Mouse (Mus musculus) cerebellum, adult 8-10 months (tissue): ENCODE data around the gene Aldoc.

ENCODE experiments used
- DNase-seq: peaks from one replicate; pipeline ENCODE4 v3.0.0; 2022

Aldoc gene

DNA sequence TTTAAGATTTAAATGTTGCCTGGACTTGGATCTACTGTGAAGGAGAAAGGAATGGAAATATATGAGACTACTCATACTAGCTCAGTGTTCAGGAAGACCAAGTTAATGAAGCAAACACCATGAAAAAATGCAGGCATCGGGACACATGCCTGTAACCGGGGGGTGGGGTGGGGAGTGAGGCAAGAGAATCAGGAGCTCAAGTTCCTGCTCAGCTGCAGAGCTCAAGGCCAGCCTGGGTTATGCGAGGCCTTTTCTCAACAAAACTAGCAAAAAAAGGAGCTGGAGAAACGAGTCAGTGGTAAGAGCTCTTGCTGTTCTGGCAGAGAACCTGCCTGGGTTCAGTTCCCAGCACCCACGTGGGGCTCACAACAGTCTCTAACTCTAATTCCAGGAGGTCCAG is 11.2 kb downstream of the Aldoc start:
- DNase-seq, result no peak

DNA sequence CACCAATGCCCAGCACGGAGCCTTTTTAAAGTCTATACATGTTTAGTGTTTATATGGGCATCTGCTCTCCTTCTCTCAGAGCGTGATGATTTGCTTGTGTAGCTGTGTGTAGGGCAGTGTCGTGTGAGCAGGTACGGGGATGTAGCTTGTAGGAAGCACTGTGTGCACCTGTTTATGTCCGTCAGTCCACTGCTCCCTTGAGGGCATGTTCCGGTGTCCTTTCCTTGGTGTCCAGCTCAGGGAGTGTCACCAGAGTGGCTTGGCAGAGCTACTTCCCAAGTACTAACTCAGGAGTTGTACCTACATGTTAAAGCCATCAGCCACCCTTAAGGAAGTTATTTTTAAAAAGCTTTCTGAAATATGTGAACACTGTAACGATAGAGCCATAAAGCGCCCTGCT is 14.3 kb downstream of the Aldoc start:
- DNase-seq, result no peak

DNA sequence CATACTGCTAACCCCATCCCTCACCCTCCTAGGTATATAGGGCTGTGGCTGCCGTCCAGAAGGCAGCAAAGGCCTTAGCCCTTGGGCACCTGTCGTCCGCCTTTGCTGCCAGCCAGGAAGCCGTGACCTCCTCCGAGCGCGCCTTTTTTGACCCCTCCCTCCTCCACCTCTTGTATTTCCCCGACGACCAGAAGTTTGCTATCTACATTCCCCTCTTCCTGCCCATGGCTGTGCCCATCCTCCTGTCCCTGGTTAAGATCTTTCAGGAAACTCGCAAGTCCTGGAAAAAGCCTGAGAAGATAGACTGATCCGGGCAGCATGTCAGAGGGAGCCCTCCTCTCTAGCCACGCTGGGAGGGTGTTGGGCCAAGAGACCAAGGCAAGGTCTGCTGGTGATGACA is 18.9 kb downstream of the Aldoc start:
- DNase-seq, result no peak

DNA sequence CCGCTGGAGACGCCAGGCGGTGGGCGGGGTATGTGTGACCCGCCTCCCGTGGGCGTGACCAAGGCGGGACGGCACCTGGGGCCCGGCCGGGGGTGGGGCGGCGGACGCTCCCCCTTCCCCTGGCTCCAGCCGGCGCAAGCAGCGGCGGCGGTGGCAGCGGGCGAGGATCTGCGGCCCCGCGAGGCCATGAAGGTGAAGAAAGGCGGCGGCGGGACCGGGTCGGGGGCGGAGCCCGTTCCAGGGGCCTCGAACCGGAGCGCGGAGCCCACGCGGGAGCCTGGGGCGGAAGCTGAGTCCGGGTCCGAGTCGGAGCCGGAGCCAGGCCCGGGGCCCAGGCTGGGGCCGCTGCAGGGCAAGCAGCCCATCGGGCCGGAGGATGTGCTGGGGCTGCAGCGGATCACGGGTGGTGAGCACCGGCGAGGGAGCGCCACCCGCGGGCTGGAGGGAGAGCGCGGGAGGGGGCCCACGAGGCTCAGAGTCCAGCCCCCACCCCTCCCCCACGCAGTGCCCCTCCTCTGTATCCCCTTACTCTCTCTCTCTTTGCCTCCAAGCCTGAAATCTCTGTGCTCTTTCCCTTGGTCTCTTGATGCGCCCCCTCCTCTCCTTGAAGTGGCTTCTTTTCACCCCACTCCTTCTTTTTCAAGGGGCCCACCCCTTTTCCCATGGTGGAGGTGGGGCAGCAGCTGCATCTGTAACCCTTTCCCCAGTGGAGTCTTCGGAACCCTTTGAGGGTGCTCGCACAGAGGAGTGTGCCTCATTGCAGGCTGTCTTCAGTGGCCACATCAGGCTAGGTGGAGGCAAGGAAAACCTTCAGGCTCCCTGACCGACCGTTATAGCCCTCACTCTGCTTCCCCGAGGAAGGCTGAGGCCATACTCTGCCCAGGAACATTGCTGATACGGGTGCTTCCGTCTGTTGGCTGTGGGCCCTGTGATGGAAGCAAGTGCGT is 20.9 kb downstream of the Aldoc start, which contains the start of gene Unc119:
Gene Unc119, plus strand, starts transcription at position 102 of the 947 bp plus-strand sequence.
- peak; percentile 75 for DNase-seq

DNA sequence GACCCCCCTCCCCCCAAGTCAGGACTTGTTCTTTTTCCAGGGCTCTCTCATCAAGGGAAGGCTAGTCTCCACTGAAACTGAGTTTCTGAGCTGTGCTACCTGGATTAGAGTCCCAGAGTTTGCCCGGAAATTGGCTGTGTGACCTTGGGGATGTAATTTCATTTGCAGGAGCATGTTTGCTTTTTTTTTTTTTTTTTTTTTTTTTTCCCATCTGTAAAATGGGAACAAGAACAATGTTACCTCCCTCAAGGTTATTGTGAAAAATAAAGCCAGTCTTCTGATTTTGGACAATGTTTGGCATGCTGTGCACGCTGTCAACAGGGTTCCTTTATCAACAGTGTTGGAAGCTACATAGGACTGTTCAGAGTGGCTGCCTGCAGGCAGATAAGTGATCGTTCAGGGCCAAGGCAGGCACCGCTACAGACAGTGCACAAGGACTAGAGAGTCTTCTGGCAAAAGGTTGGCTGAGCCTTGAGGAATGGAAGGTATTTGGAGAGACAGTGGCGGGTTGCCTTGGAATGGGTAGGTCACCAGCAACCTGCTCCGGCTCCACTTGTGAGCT is 21.6 kb downstream of the Aldoc start:
- DNase-seq, result no peak

DNA sequence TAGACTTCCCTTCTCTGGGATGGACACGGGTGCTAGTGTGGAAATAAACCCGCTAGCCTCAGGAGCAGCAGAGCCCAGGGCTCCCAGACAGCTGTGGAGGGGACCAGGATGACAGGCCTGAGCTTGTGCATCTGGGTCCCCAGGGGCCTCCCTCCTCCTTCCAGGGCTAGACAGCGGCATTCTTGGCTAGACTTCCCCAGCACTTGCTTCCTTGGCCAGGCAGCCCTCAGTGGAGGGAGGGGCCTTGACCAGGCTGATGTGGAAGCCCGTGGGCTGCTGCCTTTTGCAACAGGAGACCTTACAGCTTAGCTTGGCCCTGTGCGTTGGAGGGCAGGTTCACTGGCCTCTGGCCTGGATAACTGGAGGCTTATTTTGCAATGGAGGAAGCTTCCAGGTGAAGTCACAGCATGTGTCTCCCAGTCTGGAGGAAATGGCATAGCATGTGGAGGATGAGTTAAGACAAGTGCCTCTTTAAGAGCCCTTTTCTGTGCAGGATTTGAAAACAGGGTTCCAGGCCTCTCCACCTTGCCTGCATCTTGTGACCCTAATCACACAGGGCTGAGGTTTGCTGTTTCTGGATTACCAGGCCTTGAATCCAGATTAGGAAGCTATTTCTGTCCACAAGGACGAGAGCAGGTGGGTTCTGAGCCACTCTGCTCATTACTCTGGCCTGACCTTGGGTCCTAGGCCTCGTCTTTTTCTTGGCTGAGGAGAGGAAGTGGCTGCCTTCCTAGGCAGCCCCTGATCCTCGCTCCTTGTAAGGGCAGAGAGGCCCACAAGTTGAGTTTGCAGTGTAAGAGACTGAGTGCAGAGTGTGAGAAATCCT is 22.3 kb downstream of the Aldoc start:
- no peak for DNase-seq

DNA sequence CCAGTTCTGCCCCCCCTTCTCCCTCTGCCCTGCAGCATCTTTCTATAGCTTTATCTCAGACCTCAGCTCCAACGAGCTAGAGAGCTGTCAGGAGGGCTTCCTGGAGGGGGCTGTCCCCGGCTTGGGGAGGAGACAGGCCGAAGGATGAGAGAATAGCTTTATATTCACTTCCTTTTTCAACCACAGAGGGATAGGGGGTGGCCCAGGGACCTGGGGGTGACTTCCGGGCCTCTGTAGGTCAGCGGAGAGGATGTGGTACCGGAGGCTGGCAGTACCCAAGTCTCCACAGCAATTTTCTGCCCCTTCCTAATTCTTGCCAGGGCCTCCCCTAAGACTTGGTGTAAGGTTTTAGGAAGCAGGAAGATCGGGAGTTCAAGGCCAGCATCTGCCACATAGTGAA is 23.0 kb downstream of the Aldoc start:
- no peak for DNase-seq

DNA sequence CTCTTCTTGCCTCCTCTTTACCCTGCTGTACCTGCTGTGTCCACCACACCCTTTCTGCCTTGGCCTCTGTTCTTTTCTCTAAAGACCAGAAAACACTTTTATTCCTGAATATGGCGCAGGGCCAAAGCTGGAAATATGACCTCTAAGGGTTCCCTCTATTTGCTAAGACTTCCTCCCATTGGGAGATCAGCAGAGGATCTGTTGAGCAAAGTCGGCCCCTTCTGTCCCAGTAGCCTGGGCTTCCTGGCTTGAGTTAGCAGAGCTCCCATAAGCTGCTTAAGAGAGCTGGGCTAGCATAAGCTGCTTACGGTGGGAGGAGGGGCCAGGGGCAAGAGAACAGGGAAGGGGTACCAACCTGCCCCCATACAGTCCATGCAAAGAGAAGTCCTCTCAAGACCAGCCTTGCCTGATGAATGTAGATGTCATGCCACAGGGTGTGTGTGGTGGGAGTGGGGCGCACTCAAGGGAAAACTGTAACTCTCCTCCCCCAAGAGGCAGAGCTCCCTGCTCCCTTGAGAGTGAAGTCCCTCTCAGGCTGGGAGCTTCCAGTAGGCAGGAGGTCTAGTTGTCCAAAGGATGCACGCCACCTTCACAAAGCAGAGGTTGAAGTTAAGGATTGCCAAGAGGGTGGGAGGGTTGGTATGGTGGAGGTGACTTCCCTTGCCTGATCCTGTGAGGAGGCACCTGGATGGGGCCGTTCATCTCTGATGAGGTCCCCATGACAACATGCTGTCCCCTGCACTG is 23.7 kb downstream of the Aldoc start:
- no peak for DNase-seq

DNA sequence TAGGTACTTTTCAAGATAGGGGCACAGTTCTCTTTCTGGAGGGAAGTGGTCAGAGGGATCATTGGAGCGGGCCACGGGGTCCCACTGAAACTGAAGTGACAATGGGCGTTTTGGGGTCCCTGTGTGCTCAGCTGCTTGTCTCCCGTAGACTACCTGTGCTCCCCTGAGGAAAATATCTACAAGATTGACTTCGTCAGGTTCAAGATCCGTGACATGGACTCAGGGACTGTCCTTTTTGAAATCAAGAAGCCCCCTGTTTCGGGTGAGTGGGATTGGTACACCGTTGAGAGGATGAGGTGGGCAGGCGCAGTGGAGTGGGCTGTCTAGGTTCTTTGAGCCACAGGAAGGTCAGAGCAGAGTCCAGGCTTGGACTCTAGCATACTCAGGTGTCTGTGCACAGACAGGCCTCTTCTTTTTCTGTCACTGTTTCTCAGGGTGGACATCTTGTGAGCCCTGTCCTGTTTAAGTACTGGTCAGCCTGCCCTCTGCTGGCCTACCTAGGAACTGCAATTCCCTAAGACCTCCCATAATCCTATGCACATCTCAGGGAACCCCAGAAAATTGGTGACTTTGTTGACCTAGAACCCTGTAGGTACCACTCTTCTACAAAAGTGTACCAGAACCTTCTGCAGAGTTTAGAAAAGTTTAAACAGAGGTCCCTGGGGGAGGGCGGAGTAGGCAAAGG is 24.4 kb downstream of the Aldoc start:
- DNase-seq, result peak; percentile 77

DNA sequence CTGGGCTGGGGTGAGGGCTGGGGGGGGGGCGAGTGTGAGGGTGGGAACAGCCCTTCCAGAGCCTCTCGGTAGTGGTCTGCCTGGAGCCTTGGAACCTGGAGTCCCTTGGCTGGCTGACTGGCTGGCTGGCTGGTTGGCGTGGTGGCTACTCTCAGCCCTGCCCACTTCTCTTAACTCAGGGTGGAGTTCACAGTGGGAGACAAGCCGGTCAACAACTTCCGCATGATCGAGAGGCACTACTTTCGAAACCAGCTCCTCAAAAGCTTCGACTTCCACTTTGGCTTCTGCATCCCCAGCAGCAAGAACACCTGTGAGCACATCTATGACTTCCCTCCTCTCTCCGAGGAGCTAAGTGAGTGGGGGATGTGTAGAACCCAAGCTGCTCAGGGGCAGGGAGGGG is 25.1 kb downstream of the Aldoc start:
- DNase-seq, result no peak

DNA sequence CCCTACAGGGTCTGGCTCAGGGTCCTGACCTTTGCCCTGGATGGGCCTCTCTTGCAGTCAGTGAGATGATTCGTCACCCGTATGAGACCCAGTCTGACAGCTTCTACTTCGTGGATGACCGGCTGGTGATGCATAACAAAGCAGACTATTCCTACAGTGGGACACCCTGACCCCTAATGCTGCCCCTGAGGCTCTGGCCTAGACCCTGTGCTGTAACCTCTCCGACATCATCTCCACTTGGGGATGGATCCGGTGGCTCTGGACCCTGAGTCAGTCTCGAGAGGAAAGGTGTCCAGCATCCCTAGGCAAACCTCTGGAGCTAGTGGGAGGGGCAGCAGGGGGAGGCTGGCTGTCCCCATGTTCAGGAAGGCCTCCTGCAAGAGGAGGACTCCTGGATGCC is 25.7 kb downstream of the Aldoc start:
- DNase-seq, result no peak

DNA sequence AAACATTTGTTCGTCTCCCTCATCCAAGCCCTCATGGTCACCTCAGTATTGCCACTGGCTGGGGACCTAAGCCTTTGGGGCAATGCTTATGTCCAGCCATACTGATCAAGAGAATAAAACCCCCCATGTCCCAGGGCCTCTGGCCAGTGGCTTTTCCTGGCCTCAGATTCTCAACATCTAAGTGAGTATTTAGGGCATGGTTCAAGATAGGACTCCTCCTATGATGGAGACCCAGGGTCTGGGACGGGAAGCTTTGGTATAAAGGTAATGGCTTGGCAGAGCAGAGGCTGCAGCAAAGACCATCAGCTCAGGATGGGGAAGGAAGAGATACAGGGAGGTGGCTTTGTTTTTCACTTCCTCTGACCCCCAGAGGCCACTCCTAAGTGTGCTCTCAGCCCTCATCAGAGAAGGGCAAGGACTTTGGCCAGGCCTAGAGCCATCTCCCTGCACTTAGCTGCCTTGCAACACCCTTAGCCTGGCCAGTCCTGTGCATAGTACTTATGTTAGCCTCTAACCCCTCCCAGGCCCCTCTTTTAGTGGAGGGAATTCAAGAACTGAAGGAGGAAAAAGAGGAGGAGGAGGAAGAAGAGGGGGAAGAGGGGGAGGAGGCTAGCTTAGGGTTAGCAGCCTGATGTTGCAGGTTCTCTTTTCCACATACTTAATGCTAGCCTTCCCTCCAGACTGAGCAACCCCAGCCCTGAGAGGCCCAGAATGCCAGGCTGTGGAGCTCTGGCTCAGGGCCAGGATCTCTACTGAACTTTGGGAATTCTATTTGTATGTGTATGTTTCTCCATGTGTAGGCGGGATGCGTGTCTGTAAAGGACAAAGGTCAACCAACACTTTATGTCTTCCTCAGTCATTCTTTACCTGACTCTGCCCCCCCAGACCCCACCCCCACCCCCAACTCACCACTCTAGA is 26.9 kb downstream of the Aldoc start:
- DNase-seq, result no peak

DNA sequence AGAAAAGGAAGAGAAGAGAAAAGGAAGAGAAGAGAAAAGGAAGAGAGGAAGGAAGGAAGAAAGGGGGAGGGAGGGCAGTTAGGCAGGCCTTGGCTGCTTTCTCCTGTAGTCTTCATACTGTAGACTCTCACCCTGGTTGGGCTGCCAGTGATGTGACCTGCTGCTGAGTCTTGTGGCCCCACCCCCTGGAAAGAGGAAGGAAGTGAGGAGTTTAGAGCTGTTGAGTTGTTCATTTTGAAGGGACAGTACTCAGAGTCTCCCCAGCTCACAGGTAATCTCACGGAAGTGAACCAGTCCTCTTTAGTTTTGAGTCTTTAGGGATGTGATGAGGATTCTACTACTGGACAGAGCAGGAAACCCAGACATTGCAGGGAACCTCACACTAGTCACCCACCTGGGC is 30.3 kb downstream of the Aldoc start:
- DNase-seq, result no peak

DNA sequence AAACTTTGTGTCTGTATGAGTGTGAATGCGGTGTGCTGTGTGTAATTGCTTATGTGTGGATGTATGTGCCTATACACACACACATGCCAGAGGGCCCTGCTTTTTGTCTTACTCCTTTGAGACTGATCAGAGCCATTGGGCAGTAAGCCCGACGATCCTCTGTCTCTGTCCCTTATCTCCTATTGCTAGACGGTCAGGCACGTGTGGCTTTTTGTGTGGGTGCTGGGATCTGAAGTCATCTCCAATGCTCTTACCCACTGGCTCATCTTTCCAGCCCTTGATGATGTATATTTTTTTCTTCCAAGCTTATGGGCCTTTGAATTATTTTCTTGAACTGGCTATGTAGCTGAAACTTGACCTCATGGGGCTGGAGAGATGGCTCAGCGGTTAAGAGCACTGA is 32.1 kb downstream of the Aldoc start:
- DNase-seq, result no peak

DNA sequence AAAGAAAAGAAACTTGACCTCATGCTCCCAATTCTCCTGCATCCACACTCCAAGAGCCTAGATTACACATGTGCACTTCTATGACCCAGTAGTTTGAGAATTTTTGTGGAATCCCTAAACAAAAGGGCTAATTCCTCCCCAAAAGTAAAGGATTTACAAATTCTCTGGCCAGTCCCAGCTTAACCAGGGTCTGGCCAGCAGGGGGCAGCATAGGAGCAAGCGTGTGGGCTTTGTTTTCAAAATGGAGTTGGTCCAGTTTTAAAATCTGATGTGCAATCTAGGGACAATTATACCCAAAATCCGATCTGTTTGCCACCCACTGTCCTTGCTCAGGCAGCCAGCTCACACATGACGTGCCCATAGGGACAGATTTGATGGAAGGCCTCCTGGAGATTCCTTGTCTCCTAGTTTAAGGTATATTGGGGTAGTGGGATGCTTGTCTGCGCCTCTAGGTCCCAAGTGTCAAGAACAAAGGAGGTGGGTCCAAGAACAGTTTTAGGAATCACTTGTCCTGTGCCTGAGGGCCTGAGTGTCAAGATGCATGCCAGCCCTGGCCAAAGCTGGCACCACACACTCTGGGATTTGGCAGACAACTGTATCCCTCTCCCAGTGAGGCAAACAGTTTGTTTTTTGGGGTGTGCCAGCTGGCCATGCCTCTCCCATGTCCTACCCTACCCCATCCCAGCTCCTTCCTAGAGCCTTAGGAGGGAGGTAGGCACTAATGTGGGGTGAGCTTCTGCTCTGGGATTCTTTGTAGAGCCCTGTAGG is 32.9 kb downstream of the Aldoc start:
- peak; percentile 68 for DNase-seq

DNA sequence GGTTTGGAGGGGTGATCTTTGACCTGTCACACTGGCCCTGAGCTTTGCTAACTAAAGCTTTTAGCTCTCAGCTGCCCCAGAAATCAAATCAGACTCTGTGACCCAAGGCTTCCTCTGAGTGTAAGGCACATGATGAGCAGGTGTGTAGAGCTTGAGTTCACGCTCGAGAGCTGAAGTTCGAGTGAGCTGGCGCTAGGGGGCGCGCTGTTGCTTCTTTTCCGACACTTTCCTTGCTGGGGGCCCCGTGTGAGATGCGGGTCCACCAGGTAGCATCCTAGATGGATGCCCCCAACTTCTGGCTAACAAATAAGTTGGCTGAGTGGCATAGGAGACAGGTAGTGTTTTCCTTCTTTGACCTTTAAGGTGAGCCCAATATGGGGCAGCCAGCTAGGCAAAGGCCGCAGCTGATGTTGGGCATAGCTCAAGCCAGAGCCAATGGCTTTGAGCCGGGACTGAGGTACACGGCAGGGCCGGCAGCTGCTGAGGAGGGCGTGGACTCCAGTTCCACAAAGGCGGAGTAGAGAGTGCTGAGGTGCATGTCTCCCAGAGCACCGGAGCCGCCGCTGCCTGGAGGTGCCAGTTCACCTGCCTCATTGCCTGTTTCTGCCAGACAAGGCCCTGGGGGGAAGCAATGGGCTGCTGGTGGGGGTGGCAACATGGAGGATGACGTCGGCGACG is 35.7 kb downstream of the Aldoc start:
- DNase-seq, result no peak

DNA sequence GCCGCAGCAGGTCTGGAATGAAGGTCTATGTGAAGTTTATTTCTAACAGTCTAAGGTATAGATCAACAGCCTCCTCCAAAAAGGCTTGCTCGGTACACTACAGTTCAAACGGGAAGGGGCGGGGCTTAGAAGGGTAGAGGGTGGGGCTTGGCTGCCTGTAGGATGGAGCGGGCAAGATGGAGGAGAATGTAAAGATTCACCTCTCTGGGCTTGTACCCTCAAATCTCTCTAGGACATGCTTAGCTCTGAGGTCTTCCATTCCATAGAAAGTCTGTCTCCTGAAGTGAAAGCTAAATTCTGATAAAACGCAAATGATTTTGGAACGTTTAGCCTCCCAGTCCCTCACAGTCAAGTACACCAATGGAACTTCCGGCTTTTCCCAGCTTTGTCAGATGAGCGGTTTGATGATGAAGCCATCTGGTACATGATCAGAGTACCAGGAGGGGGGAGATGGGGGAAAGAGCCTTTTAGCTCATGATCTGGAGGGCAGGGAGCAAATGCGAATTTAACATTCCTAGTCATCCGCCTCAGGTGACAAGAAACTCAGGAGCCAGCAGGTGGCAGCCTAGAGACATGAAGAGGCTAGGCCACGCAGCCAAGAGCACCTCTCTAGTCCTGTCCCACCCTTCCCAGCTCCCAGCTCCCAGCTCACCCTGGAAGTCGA is 37.5 kb downstream of the Aldoc start:
- DNase-seq, result peak; percentile 68

DNA sequence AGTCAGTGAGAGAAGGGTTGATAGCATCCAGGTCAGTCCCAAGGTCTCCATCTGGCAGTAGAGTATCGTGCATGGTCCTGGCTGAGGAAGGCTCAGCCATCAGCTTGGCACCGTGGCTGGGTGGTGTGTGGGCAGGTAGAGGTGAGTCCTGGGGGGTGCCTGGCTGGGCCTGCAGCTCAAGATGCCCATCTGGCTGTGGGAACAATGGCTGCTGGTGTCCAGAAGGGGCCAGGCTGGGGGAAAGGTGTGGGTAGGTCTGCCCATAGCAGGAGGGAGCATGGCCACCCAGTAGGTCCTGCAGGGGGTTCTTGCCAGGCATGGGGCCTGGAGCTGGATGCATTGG is 38.0 kb downstream of the Aldoc start:
- DNase-seq, result no peak

DNA sequence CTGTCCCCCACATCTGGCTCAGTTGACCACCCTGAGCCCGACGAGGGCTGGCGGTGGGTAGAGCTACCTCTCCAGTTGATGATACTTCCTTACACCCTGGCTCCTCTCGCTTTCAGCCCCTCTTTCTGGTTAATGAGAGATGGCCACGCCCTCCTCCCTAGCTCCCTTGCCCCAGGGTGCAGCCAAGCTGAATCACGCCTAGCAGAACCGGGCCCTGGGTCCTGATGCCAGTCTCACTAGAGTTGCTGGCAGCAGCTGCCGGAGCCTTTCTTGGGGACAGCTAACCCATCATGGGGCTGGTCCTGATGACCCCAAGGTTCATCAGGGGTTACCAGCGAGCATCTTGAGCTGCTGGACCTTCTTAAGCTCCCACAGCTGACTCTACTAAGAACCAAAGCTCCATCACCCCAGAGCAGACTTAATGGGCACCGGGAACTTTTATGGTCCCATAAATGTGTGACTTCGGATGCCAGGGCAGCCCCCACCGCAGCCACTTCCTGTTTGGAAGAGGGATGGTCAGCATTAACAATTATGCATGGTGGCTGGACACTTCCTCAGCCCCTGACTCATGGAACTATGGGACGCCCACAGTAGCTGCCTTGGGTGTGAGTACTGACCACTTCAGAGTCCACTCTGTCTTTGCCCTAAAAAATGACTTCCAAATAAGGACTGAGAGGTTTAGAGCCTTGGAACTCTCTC is 40.7 kb downstream of the Aldoc start:
- DNase-seq, result no peak
